Mouse (Mus musculus) lung, postnatal 10 days (tissue): ENCODE data around the gene Atad5.
"Not testable (repeated sequence)": the region's sequence is repeated elsewhere in the genome, so short reads cannot be mapped to it uniquely, and the experiment has no call there.

Source experiments
- DNase-seq: peaks from one replicate; pipeline ENCODE4 v3.0.0; 2021

Gene Atad5

GRCm38 (mm10) chr11:80151541-80151940, 62.3 kb downstream of the Atad5 start:
- DNase-seq, result no peak

DNA sequence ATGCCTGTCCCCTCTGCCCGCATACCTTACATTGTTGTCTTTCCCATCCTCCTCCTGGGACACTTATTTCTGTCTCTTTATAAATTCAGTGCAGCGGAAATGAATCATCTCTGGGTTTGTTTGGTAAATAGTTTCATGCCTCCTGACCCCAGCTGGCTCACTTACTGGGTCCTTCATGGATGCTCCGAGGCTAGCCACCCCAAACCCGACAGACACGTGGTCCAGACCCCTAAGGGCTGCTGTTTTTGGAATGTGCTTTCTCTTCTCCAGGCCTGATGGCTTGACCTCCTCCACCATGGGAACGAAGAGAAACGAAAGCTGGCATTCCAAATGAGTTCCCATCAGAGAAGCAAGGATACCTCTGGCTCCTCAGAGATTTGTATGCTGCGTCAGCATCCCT, 63.2 kb downstream of the Atad5 start:
- DNase-seq, result peak; percentile 41

DNA sequence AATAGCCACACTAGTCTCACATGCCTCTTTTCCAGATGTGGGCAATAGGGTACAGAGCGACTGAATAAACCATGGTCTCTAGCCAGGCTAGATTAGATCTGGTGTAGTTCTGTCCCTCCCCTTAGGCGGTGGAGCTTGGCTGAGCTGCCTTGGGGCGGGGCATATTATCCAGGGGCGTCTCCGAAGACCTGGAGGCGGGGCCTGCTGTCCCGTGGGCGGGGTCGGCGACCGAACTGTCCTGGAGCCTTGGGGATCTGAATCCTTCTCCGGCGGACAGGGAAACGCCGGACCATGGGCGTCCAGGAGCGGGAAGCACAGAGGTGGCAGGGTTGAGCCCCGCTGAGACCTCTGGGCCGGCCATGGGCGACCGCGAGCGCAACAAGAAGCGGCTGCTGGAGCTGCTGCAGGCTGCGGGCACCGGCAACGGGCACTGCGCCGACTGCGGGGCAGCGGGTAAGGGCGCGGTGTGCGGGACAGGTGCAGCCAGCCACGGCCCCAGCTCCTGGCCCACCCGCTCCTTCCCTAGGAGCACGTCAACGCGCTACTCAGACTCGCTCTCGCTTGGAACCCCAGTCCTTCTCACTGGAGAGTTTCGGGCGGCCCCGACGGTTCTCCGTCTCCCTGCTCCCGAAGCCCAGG, 64.8 kb downstream of the Atad5 start, which contains the start of gene Adap2:
Gene Adap2, plus strand, starts transcription at position 249 of the 639 bp plus-strand sequence.
- DNase-seq, result peak; percentile 95

GRCm38 (mm10) chr11:80154501-80154900, 65.3 kb downstream of the Atad5 start:
- no peak for DNase-seq

DNA sequence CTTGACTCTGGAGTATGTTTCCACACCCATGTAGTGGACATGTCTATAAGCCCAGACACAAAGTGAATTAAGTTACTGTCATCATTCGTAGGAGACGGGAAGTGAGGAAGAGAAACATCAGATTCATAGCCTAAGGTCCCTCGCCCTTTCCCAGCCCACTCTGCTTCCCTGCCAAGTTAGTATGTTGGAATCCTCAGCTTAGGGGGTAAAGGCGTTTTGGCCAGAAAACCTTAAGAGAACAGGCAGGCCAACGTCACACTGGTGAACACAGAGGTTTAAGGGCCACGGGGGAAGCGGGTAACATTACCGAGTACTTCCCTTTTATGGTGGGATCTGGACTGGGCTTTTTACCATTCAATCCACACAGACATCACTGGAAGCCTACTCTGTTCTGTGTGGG, 66.3 kb downstream of the Atad5 start:
- no peak for DNase-seq

- no peak for DNase-seq
These were observed 66.8 kb downstream of the Atad5 start for GRCm38 (mm10) chr11:80155961-80156360.

- DNase-seq, result no peak
These were observed 67.6 kb downstream of the Atad5 start for GRCm38 (mm10) chr11:80156841-80157240.

- no peak for DNase-seq
These were observed 69.8 kb downstream of the Atad5 start for GRCm38 (mm10) chr11:80159018-80159417.

- no peak for DNase-seq
These were observed 71.8 kb downstream of the Atad5 start for GRCm38 (mm10) chr11:80161041-80161440.

DNA sequence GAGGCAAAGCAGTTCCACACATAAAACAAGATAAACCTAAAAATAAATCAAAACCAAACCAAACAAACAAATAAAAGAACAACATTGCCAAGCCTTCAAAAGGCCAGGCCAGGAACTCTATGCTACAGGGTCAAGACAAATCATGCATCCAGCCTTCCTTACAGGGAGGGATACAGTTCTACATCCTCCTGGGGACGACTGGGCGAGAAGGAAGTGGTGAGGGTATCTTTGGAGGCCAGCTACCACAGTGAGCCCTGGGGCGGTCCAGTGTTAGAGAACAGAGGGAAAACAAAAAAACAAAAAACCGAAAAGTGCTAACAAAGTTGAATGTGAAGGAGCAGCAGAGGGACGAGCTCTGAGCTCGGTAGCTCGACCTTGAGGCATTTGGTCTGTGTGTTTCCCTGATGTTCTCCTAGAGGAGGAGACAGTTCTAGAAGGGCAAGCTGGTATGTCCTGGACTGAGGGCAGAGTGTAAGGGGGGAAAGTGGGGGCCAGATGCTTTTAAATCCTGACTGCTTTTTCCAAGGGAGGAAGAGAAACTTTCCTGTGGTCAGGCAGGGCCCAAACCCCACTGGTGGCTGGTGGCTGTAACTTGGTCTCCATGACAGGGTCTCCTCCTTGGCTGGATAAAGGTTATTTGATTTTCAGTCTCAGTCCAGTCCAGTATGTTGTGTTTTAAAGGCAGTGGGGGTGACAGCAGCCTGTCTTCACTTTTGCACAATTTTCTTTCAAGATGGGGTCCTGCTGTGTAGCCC, 74.3 kb downstream of the Atad5 start:
- no peak for DNase-seq

- DNase-seq, result no peak
These were observed 75.0 kb downstream of the Atad5 start for GRCm38 (mm10) chr11:80164224-80164623.

GRCm38 (mm10) chr11:80168121-80168520, 78.9 kb downstream of the Atad5 start:
- DNase-seq, result no peak

DNA sequence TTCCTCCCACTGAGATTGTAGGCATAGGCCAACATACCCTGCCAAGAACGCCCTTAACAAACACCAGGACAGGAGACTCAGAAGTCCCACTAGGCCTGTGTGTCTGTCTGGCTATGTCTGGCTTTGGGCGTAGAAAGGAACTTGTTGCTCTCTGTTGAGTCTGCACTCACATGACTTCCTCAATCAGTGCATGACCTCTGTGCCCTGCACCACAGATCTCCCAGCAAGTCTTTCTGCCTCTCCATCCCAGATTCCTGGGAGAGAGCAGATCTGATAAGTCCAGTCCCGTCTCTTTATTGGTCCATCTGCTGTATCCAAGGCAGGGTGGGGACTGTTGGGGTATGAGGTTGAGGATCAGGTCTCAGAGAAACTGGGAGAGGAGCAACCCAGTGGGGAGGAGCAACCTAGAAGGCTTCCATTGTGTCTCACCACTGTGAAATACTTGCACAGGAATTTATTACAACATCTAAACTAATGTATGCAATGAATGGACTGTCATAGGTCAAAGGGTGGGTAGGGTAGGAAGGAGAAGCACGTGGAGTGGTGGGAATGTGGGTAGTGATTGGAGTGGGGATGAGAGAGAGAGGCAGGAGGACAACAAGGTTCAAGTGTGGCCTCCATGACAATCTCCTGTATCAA, 79.5 kb downstream of the Atad5 start:
- no peak for DNase-seq

DNA sequence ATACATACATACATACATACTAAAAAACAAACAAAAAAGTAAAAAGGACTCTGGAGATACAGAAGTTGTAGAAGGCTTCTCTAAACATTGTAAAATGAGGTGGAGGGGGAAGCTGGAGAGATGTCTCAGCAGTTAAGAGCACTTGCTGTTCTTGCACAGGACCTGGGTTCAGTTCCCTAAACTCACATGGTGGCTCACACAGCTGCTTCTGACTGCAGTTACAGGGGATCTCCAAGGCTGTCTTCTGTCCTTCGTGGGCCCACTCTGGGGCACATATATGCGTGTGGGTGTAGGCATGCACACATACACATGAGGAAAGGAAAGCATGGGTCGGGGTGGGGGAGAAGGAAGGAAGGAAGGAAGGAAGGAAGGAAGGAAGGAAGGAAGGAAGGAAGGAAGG, 80.4 kb downstream of the Atad5 start:
- no peak for DNase-seq

GRCm38 (mm10) chr11:80170351-80170750, 81.2 kb downstream of the Atad5 start:
- DNase-seq, result no peak

GRCm38 (mm10) chr11:80171884-80172283, 82.7 kb downstream of the Atad5 start:
- DNase-seq, result no peak

GRCm38 (mm10) chr11:80173963-80174670, 84.9 kb downstream of the Atad5 start:
- DNase-seq, result no peak

- peak; percentile 41 for DNase-seq
These were observed 88.0 kb downstream of the Atad5 start for GRCm38 (mm10) chr11:80176911-80177895.

DNA sequence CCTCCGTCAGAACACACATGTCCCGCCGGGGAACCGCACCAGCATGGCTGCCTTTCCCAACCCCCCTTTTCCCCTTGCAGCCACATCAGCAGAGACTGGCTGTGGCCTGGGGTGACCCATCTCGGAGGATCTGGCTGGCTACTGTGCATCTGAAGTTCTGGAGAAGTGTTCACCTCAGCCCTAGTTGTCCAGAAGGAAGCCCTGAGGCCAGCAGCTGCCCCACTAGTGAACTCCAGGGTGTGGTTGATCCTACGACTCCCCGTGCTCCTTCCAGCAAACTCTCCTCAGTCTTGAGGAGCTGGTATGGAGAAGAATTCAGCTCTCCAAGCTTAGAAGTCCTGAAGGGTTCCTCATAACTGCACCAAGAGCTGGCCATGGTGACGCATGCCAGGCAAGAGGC, 89.1 kb downstream of the Atad5 start:
- no peak for DNase-seq

DNA sequence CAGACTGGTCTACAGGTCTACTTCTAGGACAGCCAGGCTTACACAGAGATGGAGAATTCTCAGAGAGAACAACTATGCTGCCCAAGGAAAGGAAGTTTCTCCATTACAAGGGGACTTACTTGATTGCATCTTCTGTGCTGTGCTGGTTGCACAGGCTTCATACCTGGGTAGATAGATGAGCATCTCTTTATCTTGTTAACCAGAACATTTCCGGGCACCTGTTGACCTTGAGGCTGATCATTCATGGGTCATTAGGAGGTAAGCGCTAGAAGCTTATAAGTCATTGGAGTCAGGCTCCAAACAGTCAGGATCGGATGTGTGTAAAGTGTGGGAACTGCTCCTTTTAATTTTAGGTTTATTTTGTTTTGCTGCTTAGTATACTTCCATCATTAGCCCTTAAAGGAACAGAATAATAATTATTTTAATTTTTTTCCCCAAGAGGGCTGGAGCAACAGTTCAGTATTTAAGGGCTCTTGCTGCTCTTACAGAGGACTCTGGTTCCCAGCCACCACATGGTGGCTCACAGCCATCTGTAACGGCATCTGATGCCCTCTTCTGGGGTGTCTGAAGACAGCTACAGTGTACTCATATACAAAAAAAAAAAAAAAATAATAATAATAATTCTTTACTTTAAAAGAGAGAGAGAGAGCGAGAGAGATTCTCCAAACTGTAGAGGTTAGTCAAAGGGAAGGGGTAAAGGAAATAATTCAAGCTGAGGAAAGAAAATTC, 92.0 kb downstream of the Atad5 start:
- no peak for DNase-seq

GRCm38 (mm10) chr11:80183054-80183704, 94.0 kb downstream of the Atad5 start:
- DNase-seq, result not testable (repeated sequence)
